Mouse (Mus musculus) testis, postnatal 10 days (tissue): ENCODE measurements around the gene Olfr1084.
"Not testable (repeated sequence)": the region's sequence is repeated elsewhere in the genome, so short reads cannot be mapped to it uniquely, and the experiment has no call there.

Experiments used
- DNase-seq: peaks from one replicate; pipeline ENCODE4 v3.0.0; 2021; ENCODE audit warnings: low spot score

Gene Olfr1084

GRCm38 (mm10) chr2:86639625-86640024, at the start of gene Olfr1084:
Gene Olfr1084, minus strand, starts transcription at chr2:86639725.
- DNase-seq, result not testable (repeated sequence)

GRCm38 (mm10) chr2:86679992-86680391, 40.5 kb upstream of the Olfr1084 start, which contains the start of gene Olfr1086:
Gene Olfr1086, minus strand, starts transcription at chr2:86680092.
- DNase-seq, result no peak

DNA sequence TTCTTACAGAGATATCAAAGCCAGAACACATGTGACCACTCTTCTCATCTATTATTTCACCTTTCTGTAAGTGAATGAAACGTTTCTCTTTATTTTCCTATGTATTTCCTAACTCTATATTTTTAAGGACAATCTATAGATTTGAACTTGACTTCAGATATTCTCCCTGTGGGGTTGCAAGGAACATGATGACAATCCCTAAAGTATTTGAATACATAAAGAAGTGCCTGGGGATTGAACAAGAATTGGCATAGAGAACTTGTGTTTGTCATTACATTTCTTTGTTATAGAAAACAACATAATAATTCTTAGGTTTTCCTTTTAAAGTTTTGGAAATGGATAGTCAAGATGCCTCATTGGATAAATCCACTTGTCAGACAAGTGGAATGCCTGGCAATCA, 22.4 kb upstream of the Olfr1084 start, which contains the start of gene Olfr1085:
TSS of gene Olfr1085 (minus strand) at position 101 of the 400 bp plus-strand sequence.
- no peak for DNase-seq

GRCm38 (mm10) chr2:86598866-86599265, 40.7 kb downstream of the Olfr1084 start, which contains the start of gene Olfr1082:
Gene Olfr1082, minus strand, starts transcription at chr2:86598966.
- not testable (repeated sequence) for DNase-seq
